Mouse (Mus musculus) ovary, postnatal 10 days (tissue): Measurements from ENCODE around the gene Gm11236.
"Not testable (repeated sequence)": the region's sequence is repeated elsewhere in the genome, so short reads cannot be mapped to it uniquely, and the experiment has no call there.

Experiments
- DNase-seq: peaks from one replicate; pipeline ENCODE4 v3.0.0; 2022; ENCODE audit warnings: low spot score

The Gm11236 gene

GRCm38 (mm10) chr4:73637821-73638220 lies at the start of gene Gm11236:
Gm11236 (plus strand) TSS chr4:73638121.
- not testable (repeated sequence) for DNase-seq

- no peak for DNase-seq
Observed at GRCm38 (mm10) chr4:73599248-73599647, 38.7 kb upstream of the Gm11236 start.

- DNase-seq = not testable (repeated sequence)
Observed at GRCm38 (mm10) chr4:73607581-73607980, 30.3 kb upstream of the Gm11236 start, which contains the start of gene Gm11238. Gm11238 (plus strand) TSS chr4:73607881.

DNA sequence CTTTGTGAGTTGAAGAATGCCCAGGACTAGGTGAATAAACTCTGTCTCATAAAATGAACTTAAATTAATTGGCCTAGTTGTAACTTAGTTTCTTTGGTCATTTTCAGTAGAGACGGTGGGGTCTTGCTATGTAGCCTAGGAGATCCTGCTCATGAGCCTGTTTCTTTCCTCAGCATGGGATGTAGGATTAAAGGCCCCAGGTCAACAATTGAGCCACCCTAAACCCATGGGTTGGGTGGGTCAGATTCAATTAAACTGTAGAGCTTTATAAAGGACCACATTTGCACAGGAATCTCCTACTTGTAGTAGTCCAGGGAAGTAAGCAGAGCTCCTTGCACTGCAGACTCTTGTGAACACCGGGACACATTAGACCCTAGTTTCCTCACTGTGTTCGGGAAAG lies 15.2 kb upstream of the Gm11236 start, which contains the start of gene Gm11237:
Gene Gm11237 (plus strand): TSS at position 301 of the 400 bp plus-strand sequence.
- not testable (repeated sequence) for DNase-seq

DNA sequence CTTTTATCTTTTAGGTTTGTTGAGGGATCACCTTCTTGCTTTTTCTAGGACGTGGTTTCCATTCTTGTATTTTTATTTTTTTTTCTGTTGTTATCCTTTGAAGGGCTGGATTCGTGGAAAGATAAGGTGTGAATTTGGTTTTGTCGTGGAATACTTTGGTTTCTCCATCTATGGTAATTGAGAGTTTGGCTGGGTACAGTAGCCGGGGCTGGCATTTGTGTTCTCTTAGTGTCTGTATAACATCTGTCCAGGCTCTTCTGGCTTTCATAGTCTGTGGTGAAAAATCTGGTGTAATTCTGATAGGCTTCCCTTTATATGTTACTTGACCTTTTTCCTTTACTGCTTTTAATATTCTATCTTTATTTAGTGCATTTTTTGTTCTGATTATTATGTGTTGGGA lies 23.9 kb downstream of the Gm11236 start:
- not testable (repeated sequence) for DNase-seq

DNA sequence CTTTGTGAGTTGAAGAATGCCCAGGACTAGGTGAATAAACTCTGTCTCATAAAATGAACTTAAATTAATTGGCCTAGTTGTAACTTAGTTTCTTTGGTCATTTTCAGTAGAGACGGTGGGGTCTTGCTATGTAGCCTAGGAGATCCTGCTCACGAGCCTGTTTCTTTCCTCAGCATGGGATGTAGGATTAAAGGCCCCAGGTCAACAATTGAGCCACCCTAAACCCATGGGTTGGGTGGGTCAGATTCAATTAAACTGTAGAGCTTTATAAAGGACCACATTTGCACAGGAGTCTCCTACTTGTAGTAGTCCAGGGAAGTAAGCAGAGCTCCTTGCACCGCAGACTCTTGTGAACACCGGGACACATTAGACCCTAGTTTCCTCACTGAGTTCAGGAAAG lies 30.1 kb downstream of the Gm11236 start, which contains the start of gene Gm11239:
Gene Gm11239 (plus strand): TSS at position 301 of the 400 bp plus-strand sequence.
- DNase-seq = not testable (repeated sequence)

GRCm38 (mm10) chr4:73683216-73683615 lies 45.3 kb downstream of the Gm11236 start, which contains the start of gene Gm428:
Gm428 (plus strand) TSS chr4:73683516.
- DNase-seq = not testable (repeated sequence)
